Mouse (Mus musculus) myocyte (in vitro differentiated cells): ENCODE measurements around the gene Zbtb8b. TPM values are rescaled to one million over a fixed set of nuclear protein-coding genes. Genes with fewer than 3 reads are reported as not detected.
"Not testable (repeated sequence)": the region's sequence is repeated elsewhere in the genome, so short reads cannot be mapped to it uniquely, and the experiment has no call there.

Experiments used
- H3K27me3 ChIP-seq: one replicate; pipeline ENCODE4 v1.6.1; 2011; ENCODE audit not compliant: control insufficient read depth, insufficient read depth, insufficient read length
- H3K36me3 ChIP-seq: one replicate; pipeline ENCODE4 v1.6.1; 2011; ENCODE audit not compliant: control insufficient read depth, insufficient read depth
- H3K4me2 ChIP-seq: one replicate; pipeline ENCODE4 v1.6.1; 2011; ENCODE audit warnings: low read depth, control low read depth
- H3K4me3 ChIP-seq: one replicate; pipeline ENCODE4 v1.5.1; 2011; ENCODE audit warnings: mild to moderate bottlenecking, control low read depth, moderate library complexity
- H3K79me2 ChIP-seq: one replicate; pipeline ENCODE4 v1.6.1; 2011; ENCODE audit not compliant: control insufficient read depth, insufficient read depth
- H3ac ChIP-seq: one replicate; pipeline ENCODE4 v1.6.1; 2011; ENCODE audit not compliant: control insufficient read depth, insufficient read length
- CEBPB ChIP-seq: IDR thresholded peaks from 2 replicates; pipeline ENCODE4 v1.6.1; 2011; ENCODE audit warnings: mild to moderate bottlenecking, moderate library complexity; ENCODE audit not compliant: poor library complexity, insufficient read depth, severe bottlenecking
- E2F4 ChIP-seq: IDR thresholded peaks from one replicate; pipeline ENCODE4 v1.6.1; 2011; ENCODE audit warnings: mild to moderate bottlenecking, control low read depth, moderate library complexity; ENCODE audit not compliant: insufficient read depth
- MAX ChIP-seq: IDR thresholded peaks from one replicate; pipeline ENCODE4 v1.6.1; 2011; ENCODE audit warnings: low read depth, mild to moderate bottlenecking, control low read depth
- MYOD1 ChIP-seq, 3 experiments: IDR thresholded peaks; one replicate each; pipeline ENCODE4 v1.6.1; 2011; ENCODE audit warnings: control low read depth in 2 of 3, low read depth in 2 of 3, mild to moderate bottlenecking in 2 of 3, moderate library complexity in 1 of 3; ENCODE audit not compliant: insufficient read length in 2 of 3, control insufficient read depth in 1 of 3
- MYOG ChIP-seq, 3 experiments: IDR thresholded peaks; one replicate each; pipeline ENCODE4 v1.6.1; 2011; ENCODE audit warnings: control low read depth in 2 of 3, low read depth in 2 of 3, mild to moderate bottlenecking in 2 of 3; ENCODE audit not compliant: insufficient read length in 2 of 3, control insufficient read depth in 1 of 3, insufficient read depth in 1 of 3
- POLR2A ChIP-seq: IDR thresholded peaks from one replicate; pipeline ENCODE4 v1.6.1; 2011; ENCODE audit warnings: low read depth, mild to moderate bottlenecking, control low read depth, moderate library complexity; ENCODE audit not compliant: insufficient read length
- POLR2AphosphoS2 ChIP-seq: IDR thresholded peaks from one replicate; pipeline ENCODE4 v1.6.1; 2011; ENCODE audit warnings: low read depth, control low read depth; ENCODE audit not compliant: insufficient read length
- REST ChIP-seq: IDR thresholded peaks from one replicate; pipeline ENCODE4 v1.6.1; 2011; ENCODE audit warnings: mild to moderate bottlenecking, control low read depth, moderate library complexity; ENCODE audit not compliant: insufficient read depth, insufficient read length
- SRF ChIP-seq: IDR thresholded peaks from one replicate; pipeline ENCODE4 v1.6.1; 2011; ENCODE audit warnings: low read depth; ENCODE audit not compliant: control insufficient read depth, insufficient read length
- TCF12 ChIP-seq: IDR thresholded peaks from one replicate; pipeline ENCODE4 v1.6.1; 2011; ENCODE audit warnings: mild to moderate bottlenecking, control low read depth; ENCODE audit not compliant: poor library complexity, insufficient read depth, severe bottlenecking
- TCF3 ChIP-seq: IDR thresholded peaks from one replicate; pipeline ENCODE4 v1.6.1; 2011; ENCODE audit warnings: low read depth, control low read depth; ENCODE audit not compliant: insufficient read length
- USF1 ChIP-seq: IDR thresholded peaks from one replicate; pipeline ENCODE4 v1.6.1; 2011; ENCODE audit warnings: low read depth, mild to moderate bottlenecking, control low read depth, moderate library complexity
- polyA plus RNA-seq: library from polyadenylated mRNA; unstranded; fragments of >200 nt; fragmentation: generic; extraction: Trizol; gene quantifications from one replicate; pipeline ENCODE4 v1.2.1, GENCODE M21; 2012; ENCODE audit warnings: missing spikeins

Zbtb8b gene
- polyA plus RNA-seq, 1 experiment = 0.04 TPM

GRCm38 (mm10) chr4:129459726-129460125 lies 19.1 kb upstream of the Zbtb8b start:
- no peaks in the 10 kb centered on the region for H3K27me3 ChIP-seq
- TF ChIP-seq USF1 = no peak
- TF ChIP-seq CEBPB = no peak
- no peak for TF ChIP-seq TCF12
- no peak for TF ChIP-seq MAX
- TF ChIP-seq POLR2A = no peak
- no peak for TF ChIP-seq MYOD1 (IDR thresholded peaks at IDR 0.05; ENCODE audit: control insufficient read depth in 1 of 3, insufficient read length in 2 of 3, low read depth in 2 of 3)
- no peak for TF ChIP-seq MYOG (IDR thresholded peaks at IDR 0.05; ENCODE audit: control insufficient read depth in 1 of 3, insufficient read depth in 1 of 3, insufficient read length in 2 of 3, low read depth in 2 of 3)
- no peak for TF ChIP-seq SRF
- TF ChIP-seq E2F4 = no peak
- TF ChIP-seq POLR2AphosphoS2 = no peak
- no peak for TF ChIP-seq TCF3
- no peak for TF ChIP-seq REST
- H3K79me2 ChIP-seq = peaks cover 6% of the 10 kb centered on the region
- no peak overlapping the region for H3K4me2 ChIP-seq
- no peaks in the 10 kb centered on the region for H3K36me3 ChIP-seq
- H3K4me3 ChIP-seq = no peak overlapping the region
- H3ac ChIP-seq = no peak overlapping the region

GRCm38 (mm10) chr4:129457311-129457710 lies 16.7 kb upstream of the Zbtb8b start:
- not testable (repeated sequence) for H3K4me2 ChIP-seq, H3K36me3 ChIP-seq, H3K27me3 ChIP-seq, H3ac ChIP-seq, H3K4me3 ChIP-seq, H3K79me2 ChIP-seq

- H3ac ChIP-seq = no peak overlapping the region
- H3K4me3 ChIP-seq = no peak overlapping the region
- no peaks in the 10 kb centered on the region for H3K27me3 ChIP-seq
- H3K4me2 ChIP-seq = no peak overlapping the region
- H3K36me3 ChIP-seq = no peaks in the 10 kb centered on the region
- no peaks in the 10 kb centered on the region for H3K79me2 ChIP-seq
- TF ChIP-seq CEBPB (no peak), SRF (no peak)
Observed at GRCm38 (mm10) chr4:129456126-129456525, 15.5 kb upstream of the Zbtb8b start.

GRCm38 (mm10) chr4:129455265-129455664 lies 14.6 kb upstream of the Zbtb8b start:
- no peaks in the 10 kb centered on the region for H3K79me2 ChIP-seq
- H3K4me2 ChIP-seq = peak overlapping the region; percentile 47
- H3K36me3 ChIP-seq = no peaks in the 10 kb centered on the region
- H3K4me3 ChIP-seq = no peak overlapping the region
- TF ChIP-seq TCF12 (no peak), USF1 (no peak), MYOG (IDR thresholded peaks at IDR 0.05; ENCODE audit: control insufficient read depth in 1 of 3, insufficient read depth in 1 of 3, insufficient read length in 2 of 3, low read depth in 2 of 3) (no peak), POLR2A (no peak), REST (no peak)
- no peaks in the 10 kb centered on the region for H3K27me3 ChIP-seq
- no peak overlapping the region for H3ac ChIP-seq

GRCm38 (mm10) chr4:129451471-129452169 lies 11.0 kb upstream of the Zbtb8b start:
- Histone ChIP-seq H3ac (no peak overlapping the region), H3K4me2 (no peak overlapping the region), H3K79me2 (no peaks in the 10 kb centered on the region), H3K27me3 (no peaks in the 10 kb centered on the region), H3K36me3 (no peaks in the 10 kb centered on the region), H3K4me3 (no peak overlapping the region)
- no peak for TF ChIP-seq CEBPB
- TF ChIP-seq TCF3 = no peak

- no peak overlapping the region for H3ac ChIP-seq
- TF ChIP-seq TCF3 (no peak), SRF (no peak)
Observed at GRCm38 (mm10) chr4:129450851-129451250, 10.2 kb upstream of the Zbtb8b start.

More at GRCm38 (mm10) chr4:129450851-129451250, 10.2 kb upstream of the Zbtb8b start:
- Histone ChIP-seq H3K27me3 (no peaks in the 10 kb centered on the region), H3K36me3 (no peaks in the 10 kb centered on the region), H3K4me2 (no peak overlapping the region), H3K79me2 (no peaks in the 10 kb centered on the region), H3K4me3 (no peak overlapping the region)
